Mouse (Mus musculus) olfactory bulb, adult 2 months (tissue): ENCODE measurements around the gene Mapk9.

ENCODE experiments used
- CTCF ChIP-seq: fragments of 200-500 bp; IDR thresholded peaks from 2 replicates; pipeline ENCODE4 v1.5.1; 2012; ENCODE audit warnings: low read depth, mild to moderate bottlenecking, low read length, moderate library complexity; ENCODE audit not compliant: insufficient read depth
- POLR2A ChIP-seq: fragments of 200-500 bp; IDR thresholded peaks from 2 replicates; pipeline ENCODE4 v1.6.1; 2012; ENCODE audit warnings: mild to moderate bottlenecking, low read depth, low read length, moderate library complexity; ENCODE audit not compliant: insufficient read depth

GRCm38 (mm10) chr11:49900043-49900442 lies 53.5 kb downstream of the Mapk9 start:
- no peak for TF ChIP-seq CTCF
- TF ChIP-seq POLR2A: no peak
